Mouse (Mus musculus) hindbrain, embryonic 15.5 days (tissue): ENCODE data around the gene Olfr453. TPM values are rescaled to one million over a fixed set of nuclear protein-coding genes. Genes with fewer than 3 reads are reported as not detected.

Experiments used
- ATAC-seq: fragments of 200-750 bp; cut with Nextera tagmentation; 2 replicates; pipeline ENCODE4 v1.8.0; 2017; ENCODE audit warnings: low read depth, moderate number of reproducible peaks, moderate TSS enrichment; ENCODE audit not compliant: low FRiP score
- H3K27ac ChIP-seq: fragments of 300-500 bp; sonication (generic); replicated peaks from 2 replicates; pipeline ENCODE4 v1.5.1; 2015; ENCODE audit warnings: mild to moderate bottlenecking, inconsistent platforms
- H3K27me3 ChIP-seq: fragments of 300-500 bp; sonication (generic); 2 replicates; pipeline ENCODE4 v1.6.1; 2015; ENCODE audit warnings: control low read depth, inconsistent platforms
- H3K36me3 ChIP-seq: fragments of 300-500 bp; sonication (generic); 2 replicates; pipeline ENCODE4 v1.6.1; 2015; ENCODE audit warnings: control low read depth, inconsistent platforms
- H3K4me1 ChIP-seq: fragments of 300-500 bp; sonication (generic); replicated peaks from 2 replicates; pipeline ENCODE4 v1.6.1; 2015; ENCODE audit warnings: control low read depth, inconsistent platforms
- H3K4me2 ChIP-seq: fragments of 300-500 bp; sonication (generic); 2 replicates; pipeline ENCODE4 v1.6.1; 2015; ENCODE audit warnings: moderate library complexity, mild to moderate bottlenecking, inconsistent platforms
- H3K4me3 ChIP-seq: fragments of 300-500 bp; sonication (generic); 2 replicates; pipeline ENCODE4 v1.5.1; 2015; ENCODE audit warnings: mild to moderate bottlenecking, inconsistent platforms
- H3K9ac ChIP-seq: fragments of 300-500 bp; sonication (generic); 2 replicates; pipeline ENCODE4 v1.6.1; 2015; ENCODE audit warnings: inconsistent platforms
- H3K9me3 ChIP-seq: fragments of 300-500 bp; sonication (generic); 2 replicates; pipeline ENCODE4 v1.6.1; 2016; ENCODE audit warnings: control low read depth, inconsistent platforms
- WGBS: fragments of 180-500 bp; shearing (Covaris S2); methylation state at CpG from one replicate; pipeline ENCODE4 v1.1.7; 2015; 5-methylcytosine and 5-hydroxymethylcytosine counted together
- polyA plus RNA-seq: library from polyadenylated mRNA; unstranded; fragments of >200 nt; fragmentation: Nextera tagmentation; extraction: Ambion mirVana; gene quantifications from 2 replicates; pipeline ENCODE4 v1.2.1, GENCODE M21; 2015

Gene Olfr453
- polyA plus RNA-seq, 1 experiment from 2014 or later, result not detected

- ATAC-seq, result peak; percentile 66
- Histone ChIP-seq H3K4me3 (no peak overlapping the region), H3K4me2 (no peak overlapping the region), H3K4me1 (no peaks in the 10 kb centered on the region), H3K9me3 (no peaks in the 10 kb centered on the region), H3K27ac (no peak overlapping the region), H3K27me3 (no peaks in the 10 kb centered on the region), H3K9ac (no peak overlapping the region), H3K36me3 (no peaks in the 10 kb centered on the region)
- WGBS, result 50% methylated on average over 4 of the region's 4 CpGs
Observed at GRCm38 (mm10) chr6:42790247-42790948, 51.2 kb downstream of the Olfr453 start.

- Histone ChIP-seq H3K4me3 (no peak overlapping the region), H3K9me3 (no peaks in the 10 kb centered on the region), H3K4me2 (no peak overlapping the region), H3K4me1 (no peaks in the 10 kb centered on the region), H3K9ac (no peak overlapping the region), H3K27me3 (no peaks in the 10 kb centered on the region), H3K36me3 (no peaks in the 10 kb centered on the region), H3K27ac (no peak overlapping the region)
- peak; percentile 75; the same call in 1 of the 2 replicates for ATAC-seq
- 61% methylated on average over 9 of the region's 9 CpGs for WGBS
Observed at GRCm38 (mm10) chr6:42790949-42791556, 51.9 kb downstream of the Olfr453 start.

- ATAC-seq, result no peak
- WGBS, result 89% methylated on average over 3 of the region's 3 CpGs
- Histone ChIP-seq H3K9me3 (no peaks in the 10 kb centered on the region), H3K27me3 (no peaks in the 10 kb centered on the region), H3K4me2 (no peak overlapping the region), H3K4me3 (no peak overlapping the region), H3K9ac (no peak overlapping the region), H3K27ac (no peak overlapping the region), H3K4me1 (no peaks in the 10 kb centered on the region), H3K36me3 (no peaks in the 10 kb centered on the region)
Observed at GRCm38 (mm10) chr6:42794982-42795381, 55.8 kb downstream of the Olfr453 start.

Other genes with a start within 250 kb of the Olfr453 start
- not detected in 2 replicates for gene Olfr455, start 191.8 kb upstream of the Olfr453 start, polyA plus RNA-seq
- not detected in 2 replicates for gene Tcaf3, start 141.7 kb upstream of the Olfr453 start, polyA plus RNA-seq
- 2.4 and 3.1 TPM in 2 replicates for gene Tcaf2, start 94.1 kb upstream of the Olfr453 start, polyA plus RNA-seq
- gene Tcaf1, start 29.3 kb upstream of the Olfr453 start, polyA plus RNA-seq, result 202 and 215 TPM in 2 replicates
- not detected in 2 replicates for gene Olfr38, start 17.0 kb downstream of the Olfr453 start, polyA plus RNA-seq
- gene Olfr452, start 45.7 kb downstream of the Olfr453 start, polyA plus RNA-seq, result not detected in 2 replicates
- gene Olfr450, start 72.6 kb downstream of the Olfr453 start, polyA plus RNA-seq, result not detected in 2 replicates
- not detected in 2 replicates for gene Olfr449, start 95.0 kb downstream of the Olfr453 start, polyA plus RNA-seq
- not detected in 2 replicates for gene Olfr448, start 151.1 kb downstream of the Olfr453 start, polyA plus RNA-seq
- gene Olfr447, start 169.5 kb downstream of the Olfr453 start, polyA plus RNA-seq, result not detected in 2 replicates
- gene Olfr446, start 182.0 kb downstream of the Olfr453 start, polyA plus RNA-seq, result not detected in 2 replicates
- not detected in 2 replicates for gene Olfr444, start 209.7 kb downstream of the Olfr453 start, polyA plus RNA-seq